Mouse (Mus musculus) spleen, postnatal 10 days (tissue): Measurements from ENCODE around the gene Gng8.

ENCODE experiments used
- DNase-seq, 2 experiments: peaks; one replicate each; pipeline ENCODE4 v3.0.0; 2021 to 2022; ENCODE audit warnings: low spot score in 2 of 2

Gene Gng8

GRCm38 (mm10) chr7:16876006-16876405, 15.6 kb upstream of the Gng8 start:
- DNase-seq, result no peak

- no peak for DNase-seq
Observed at GRCm38 (mm10) chr7:16876608-16877007, 15.0 kb upstream of the Gng8 start.

GRCm38 (mm10) chr7:16877717-16878116, 13.9 kb upstream of the Gng8 start:
- no peak for DNase-seq

GRCm38 (mm10) chr7:16879796-16880547, 11.6 kb upstream of the Gng8 start:
- no peak for DNase-seq

GRCm38 (mm10) chr7:16880615-16881014, 11.0 kb upstream of the Gng8 start:
- no peak for DNase-seq

GRCm38 (mm10) chr7:16883162-16883561, 8.4 kb upstream of the Gng8 start:
- no peak for DNase-seq

GRCm38 (mm10) chr7:16884334-16884733, 7.3 kb upstream of the Gng8 start:
- DNase-seq, result no peak

- DNase-seq, result no peak
Observed at GRCm38 (mm10) chr7:16885271-16885776, 6.3 kb upstream of the Gng8 start.

GRCm38 (mm10) chr7:16885905-16886304, 5.7 kb upstream of the Gng8 start:
- DNase-seq, result no peak

GRCm38 (mm10) chr7:16890536-16890935, 1.1 kb upstream of the Gng8 start:
- DNase-seq, result no peak

- no peak for DNase-seq
Observed at GRCm38 (mm10) chr7:16890944-16891343, 642 bp upstream of the Gng8 start.

- no peak for DNase-seq
Observed at GRCm38 (mm10) chr7:16892352-16892730, 755 bp downstream of the Gng8 start.

GRCm38 (mm10) chr7:16893612-16894011, 2.0 kb downstream of the Gng8 start:
- DNase-seq, result no peak

- no peak for DNase-seq
Observed at GRCm38 (mm10) chr7:16894279-16894678, 2.7 kb downstream of the Gng8 start.

- peak; percentile 64 to 76 for DNase-seq
Observed at GRCm38 (mm10) chr7:16895000-16895399, 3.4 kb downstream of the Gng8 start.

- DNase-seq, result no peak
Observed at GRCm38 (mm10) chr7:16895511-16895910, 3.9 kb downstream of the Gng8 start.

- no peak for DNase-seq
Observed at GRCm38 (mm10) chr7:16900526-16900925, 8.9 kb downstream of the Gng8 start.

GRCm38 (mm10) chr7:16903439-16903955, 11.9 kb downstream of the Gng8 start:
- DNase-seq, result no peak

- DNase-seq, result no peak
Observed at GRCm38 (mm10) chr7:16904120-16904675, 12.6 kb downstream of the Gng8 start.

GRCm38 (mm10) chr7:16905491-16906021, 14.0 kb downstream of the Gng8 start:
- DNase-seq, result no peak

GRCm38 (mm10) chr7:16906281-16906680, 14.7 kb downstream of the Gng8 start, which contains the start of gene Ptgir:
Ptgir (plus strand) TSS chr7:16906490.
- peak in 1 of 2 experiments; percentile 52 for DNase-seq

GRCm38 (mm10) chr7:16906889-16907559, 15.4 kb downstream of the Gng8 start:
- no peak for DNase-seq
